Mouse (Mus musculus): ENCODE results near the gene Kcnk10.

Gene Kcnk10

DNA sequence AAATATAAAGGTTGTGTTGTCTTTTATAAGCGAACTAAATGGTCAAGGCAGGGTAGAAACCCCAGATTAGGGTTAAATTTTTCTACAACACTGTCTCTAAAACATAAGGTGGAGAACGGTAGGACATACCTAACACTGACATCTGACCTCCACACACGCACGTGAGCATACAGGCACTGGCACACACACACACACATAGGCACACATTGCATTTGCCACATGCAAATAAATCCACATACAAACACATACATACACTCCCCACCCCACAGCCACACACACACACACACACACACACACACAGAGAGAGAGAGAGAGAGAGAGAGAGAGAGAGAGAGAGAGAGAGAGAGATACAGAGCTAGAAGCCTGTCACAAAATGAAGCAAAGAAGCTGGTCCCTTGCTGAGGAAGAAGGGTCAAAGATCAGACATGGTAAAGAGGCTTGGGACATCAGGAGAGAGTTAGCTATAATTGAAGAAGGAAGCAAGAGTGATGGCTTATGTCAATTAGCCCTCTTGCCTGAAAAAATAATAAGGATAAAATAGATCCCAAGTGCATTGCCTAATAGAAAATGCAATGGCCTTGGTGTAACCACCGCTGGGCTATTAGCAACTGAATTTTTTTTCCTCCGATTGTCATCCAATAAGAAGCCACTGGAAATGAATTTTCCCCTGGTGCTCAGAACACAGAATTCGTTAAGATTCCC is 58.1 kb downstream of the Kcnk10 start:
- no peak for DNase-seq (ENCODE audit: extremely low spot score)

DNA sequence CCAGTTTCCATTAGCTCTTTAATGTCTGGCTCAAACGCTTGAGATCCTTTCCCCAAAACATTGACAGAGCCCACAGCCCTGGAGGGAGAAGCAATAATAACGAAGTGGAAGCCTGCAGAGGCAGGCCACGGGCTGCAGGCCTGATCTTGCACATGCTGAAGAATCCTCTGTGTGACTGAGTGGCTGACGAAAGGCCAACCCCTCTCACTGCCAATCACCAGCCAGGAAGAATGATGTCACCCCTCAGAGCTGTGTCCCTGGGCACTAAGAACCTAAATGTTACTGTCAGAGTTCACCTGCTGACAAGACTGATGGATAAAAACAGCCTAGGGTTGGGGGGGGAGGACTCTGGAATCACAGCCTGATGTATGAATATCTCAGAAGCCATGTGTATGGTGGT is 72.5 kb downstream of the Kcnk10 start:
- no peak for DNase-seq (ENCODE audit: extremely low spot score)

GRCm38 (mm10) chr12:98501528-98502280 is 76.4 kb downstream of the Kcnk10 start:
- no peak for DNase-seq (ENCODE audit: extremely low spot score)

DNA sequence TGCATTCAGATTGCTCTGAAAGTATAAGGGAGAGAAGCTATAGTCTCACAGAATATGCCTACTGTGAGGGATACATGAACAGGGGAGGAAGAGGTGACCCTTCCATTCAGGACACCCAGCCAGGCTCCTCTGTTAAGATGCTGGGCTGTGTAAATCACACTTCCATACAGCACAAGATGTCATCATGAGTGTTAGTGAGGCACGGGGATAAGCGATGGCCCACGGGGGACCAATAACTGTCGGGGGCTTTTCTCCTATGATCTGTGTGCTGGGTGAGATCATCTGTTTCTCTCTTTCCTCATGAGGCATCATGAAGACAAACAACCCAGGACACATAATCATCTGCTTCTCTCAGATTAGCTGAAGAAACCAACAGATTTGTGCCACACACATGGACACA is 77.1 kb downstream of the Kcnk10 start:
- DNase-seq (ENCODE audit: extremely low spot score): no peak

GRCm38 (mm10) chr12:98481460-98481859 is 96.7 kb downstream of the Kcnk10 start:
- DNase-seq (ENCODE audit: extremely low spot score): no peak

GRCm38 (mm10) chr12:98481048-98481447 is 97.1 kb downstream of the Kcnk10 start:
- DNase-seq (ENCODE audit: extremely low spot score): no peak

- DNase-seq (ENCODE audit: extremely low spot score): peak; percentile 6
These were observed 100.2 kb downstream of the Kcnk10 start for GRCm38 (mm10) chr12:98477673-98478461.

GRCm38 (mm10) chr12:98471232-98471631 is 106.9 kb downstream of the Kcnk10 start:
- no peak for DNase-seq (ENCODE audit: extremely low spot score)

- DNase-seq (ENCODE audit: extremely low spot score): no peak
These were observed 108.0 kb downstream of the Kcnk10 start for GRCm38 (mm10) chr12:98470097-98470496.

GRCm38 (mm10) chr12:98467793-98468192 is 110.3 kb downstream of the Kcnk10 start:
- DNase-seq (ENCODE audit: extremely low spot score): no peak

DNA sequence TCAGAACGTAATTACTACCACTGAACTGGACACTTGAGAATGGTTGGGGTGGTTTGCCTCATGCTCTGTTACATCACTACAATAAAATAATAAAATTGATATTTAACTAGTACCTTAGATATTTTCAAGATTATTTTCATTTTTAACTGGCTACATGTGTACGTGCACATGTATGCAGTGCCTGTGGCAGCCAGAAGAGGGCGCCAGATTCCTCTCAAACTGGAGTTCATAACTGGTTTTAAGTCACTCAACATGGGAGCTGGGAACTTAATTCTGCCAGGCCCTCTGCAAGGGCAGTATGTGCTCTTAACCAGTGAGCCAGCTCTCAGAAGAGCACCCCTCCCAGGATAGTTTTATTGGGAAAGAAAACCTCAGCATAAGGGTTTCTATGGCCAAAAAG is 118.2 kb downstream of the Kcnk10 start:
- DNase-seq (ENCODE audit: extremely low spot score): peak; percentile 6

DNA sequence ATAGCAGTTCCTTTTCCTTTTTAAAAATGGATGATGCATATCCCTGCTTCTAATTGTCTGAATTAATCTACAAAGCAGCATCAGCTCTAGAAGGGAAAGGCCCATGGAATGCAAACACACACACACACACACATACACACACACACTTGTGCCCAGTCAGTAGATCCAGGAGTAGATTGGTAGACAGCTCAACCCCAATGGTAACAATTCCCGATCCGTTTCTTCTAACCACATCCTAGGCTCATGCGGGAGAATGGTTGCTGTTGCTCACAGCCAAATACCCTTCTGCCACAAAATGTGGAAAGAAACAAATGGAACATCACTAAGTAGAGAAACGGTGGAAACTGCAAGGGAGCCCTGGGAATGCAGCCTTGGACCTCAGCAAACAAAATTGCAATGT is 119.2 kb downstream of the Kcnk10 start:
- no peak for DNase-seq (ENCODE audit: extremely low spot score)

DNA sequence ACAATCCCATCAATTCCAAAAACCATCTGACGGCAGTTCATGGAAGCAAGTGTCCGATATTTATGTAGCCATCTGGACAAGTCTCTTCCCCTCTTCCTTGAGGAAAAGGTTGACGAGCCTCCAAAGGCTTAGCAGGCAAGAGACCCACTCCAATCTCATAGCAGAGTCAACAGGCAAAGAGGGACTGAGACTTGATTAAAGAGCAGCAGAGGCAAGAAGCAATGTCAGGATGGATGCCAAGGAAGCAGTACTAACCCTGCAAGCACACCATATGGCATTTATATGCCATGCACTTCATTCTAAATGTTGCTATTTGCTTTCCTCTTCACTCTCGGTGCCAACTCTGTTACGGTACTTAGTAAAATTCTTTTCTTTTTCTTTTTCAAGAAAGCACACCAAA is 119.6 kb downstream of the Kcnk10 start:
- no peak for DNase-seq (ENCODE audit: extremely low spot score)

GRCm38 (mm10) chr12:98453161-98453560 is 124.9 kb downstream of the Kcnk10 start:
- DNase-seq (ENCODE audit: extremely low spot score): no peak

GRCm38 (mm10) chr12:98452646-98453045 is 125.5 kb downstream of the Kcnk10 start:
- DNase-seq (ENCODE audit: extremely low spot score): no peak

DNA sequence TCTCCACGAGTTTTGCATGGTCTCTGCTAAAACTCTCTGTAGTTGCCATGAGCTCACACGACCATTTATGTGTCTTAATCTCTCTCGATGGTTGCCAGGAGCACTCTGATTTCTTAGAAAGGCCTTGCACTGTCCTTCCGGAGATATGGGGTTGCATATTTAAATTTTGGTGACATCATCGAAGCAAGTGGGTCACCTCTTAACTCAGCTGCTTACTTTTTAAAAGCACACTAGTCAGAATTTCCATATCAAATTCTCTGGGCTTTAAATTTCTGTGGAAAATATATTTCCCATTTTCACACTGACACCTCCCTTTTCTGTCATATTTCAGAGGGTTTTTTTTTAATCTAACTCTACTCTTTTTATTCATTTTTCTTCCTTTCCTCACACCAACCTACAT is 132.5 kb downstream of the Kcnk10 start:
- no peak for DNase-seq (ENCODE audit: extremely low spot score)

GRCm38 (mm10) chr12:98444860-98445259 is 133.2 kb downstream of the Kcnk10 start:
- DNase-seq (ENCODE audit: extremely low spot score): no peak

DNA sequence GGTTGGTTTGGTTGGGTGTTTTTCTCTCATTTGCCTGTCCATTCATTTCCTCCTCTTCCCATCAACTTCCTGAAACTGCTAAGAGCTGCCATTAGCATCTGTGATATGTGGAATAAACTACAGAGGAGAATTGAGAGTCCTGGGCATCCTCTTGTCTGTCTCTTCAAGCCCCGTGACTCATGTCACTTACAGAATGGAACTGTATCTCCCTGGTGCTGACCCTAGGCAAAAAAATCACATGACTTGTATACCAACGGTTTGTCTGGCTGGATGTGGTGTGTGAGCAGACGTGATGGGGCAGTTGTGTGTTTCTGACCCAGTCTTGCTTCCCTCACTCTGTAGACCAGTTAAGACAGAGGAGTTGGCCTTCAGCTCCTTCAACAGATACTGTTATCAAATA is 134.4 kb downstream of the Kcnk10 start:
- no peak for DNase-seq (ENCODE audit: extremely low spot score)

GRCm38 (mm10) chr12:98438080-98438479 is 140.0 kb downstream of the Kcnk10 start:
- DNase-seq (ENCODE audit: extremely low spot score): no peak

DNA sequence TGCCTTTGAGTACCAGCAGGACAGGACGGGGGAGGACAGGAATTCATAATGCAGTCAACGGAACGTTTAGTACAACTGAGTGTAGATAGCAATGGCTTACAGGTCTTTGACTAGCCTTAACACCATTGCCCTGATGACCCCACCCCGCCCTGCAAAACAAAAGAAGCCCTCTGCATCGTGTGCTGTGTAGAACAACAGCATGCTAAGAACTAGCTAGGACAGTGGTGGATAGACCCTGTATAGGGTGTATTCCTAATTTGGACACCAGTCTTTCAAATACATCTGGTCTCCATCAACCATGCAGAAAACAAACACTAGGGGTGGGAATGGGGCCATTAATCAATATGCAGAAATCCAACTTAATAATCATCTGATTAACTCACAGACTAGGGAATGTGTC is 147.4 kb downstream of the Kcnk10 start:
- no peak for DNase-seq (ENCODE audit: extremely low spot score)

DNA sequence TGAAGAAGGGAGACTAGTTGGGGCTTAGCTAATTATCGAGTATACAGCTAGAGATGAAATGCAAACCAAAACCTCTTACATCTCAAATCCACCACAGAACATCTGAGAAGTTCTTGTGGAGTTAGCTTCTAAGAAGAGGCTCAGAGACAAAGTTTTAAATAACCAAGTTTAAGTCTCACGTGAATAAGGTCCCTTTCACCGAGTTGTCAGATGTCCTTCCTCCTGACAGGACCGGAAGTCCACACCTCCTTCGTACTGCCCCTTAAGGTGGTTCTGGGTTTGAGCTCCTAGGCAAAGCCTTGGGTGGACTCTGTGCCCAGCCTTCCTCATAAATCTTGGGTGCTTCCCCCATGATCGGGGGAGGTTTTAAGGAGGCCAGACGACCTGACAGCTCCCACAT is 156.8 kb downstream of the Kcnk10 start:
- no peak for DNase-seq (ENCODE audit: extremely low spot score)

GRCm38 (mm10) chr12:98419849-98420248 is 158.3 kb downstream of the Kcnk10 start:
- DNase-seq (ENCODE audit: extremely low spot score): no peak

- DNase-seq (ENCODE audit: extremely low spot score): no peak
These were observed 168.5 kb downstream of the Kcnk10 start for GRCm38 (mm10) chr12:98409580-98409979.

Data from embryo, embryonic 9.5 days (tissue).